Mouse (Mus musculus) limb, embryonic 13.5 days (tissue): ENCODE results near the gene Wdr45b. TPM values are rescaled to one million over a fixed set of nuclear protein-coding genes. Genes with fewer than 3 reads are reported as not detected.

Experiments
- microRNA-seq: library from miRNA; unstranded; fragments of <30 nt; microRNA quantifications from one replicate; pipeline ENCODE4, GENCODE M21; 2016
- polyA plus RNA-seq: library from polyadenylated mRNA; unstranded; fragments of >200 nt; fragmentation: Nextera tagmentation; extraction: Ambion mirVana; gene quantifications from 2 replicates; pipeline ENCODE4 v1.2.1, GENCODE M21; 2015

Gene Wdr45b
- polyA plus RNA-seq, 1 experiment from 2014 or later = 111 TPM

Small RNA genes within 50 kb of the gene (microRNA-seq; reads per million reads assigned to microRNA genes)
- gene Mir7236 = not detected

Other genes starting within 250 kb of the Wdr45b start
- gene Tex19.2, start 235.8 kb downstream of the Wdr45b start, polyA plus RNA-seq = not detected in 2 replicates
- gene Tex19.1, start 208.3 kb downstream of the Wdr45b start, polyA plus RNA-seq = not detected in 2 replicates
- 1.2 and 1.3 TPM in 2 replicates for gene Uts2r, start 194.2 kb downstream of the Wdr45b start, polyA plus RNA-seq
- gene Hexdc, start 150.0 kb downstream of the Wdr45b start, polyA plus RNA-seq = 10.4 and 10.6 TPM in 2 replicates
- 20.0 and 22.4 TPM in 2 replicates for gene Ogfod3, start 149.7 kb downstream of the Wdr45b start, polyA plus RNA-seq
- gene Cybc1, start 125.1 kb downstream of the Wdr45b start, polyA plus RNA-seq = 40.2 and 41.5 TPM in 2 replicates
- 69.3 and 73.5 TPM in 2 replicates for gene Narf, start 117.2 kb downstream of the Wdr45b start, polyA plus RNA-seq
- 8.9 and 9.2 TPM in 2 replicates for gene Foxk2, start 94.5 kb downstream of the Wdr45b start, polyA plus RNA-seq
- 12.1 and 13.1 TPM in 2 replicates for gene Rab40b, start 33.8 kb upstream of the Wdr45b start, polyA plus RNA-seq
- 11.0 and 11.8 TPM in 2 replicates for gene Fn3krp, start 67.0 kb upstream of the Wdr45b start, polyA plus RNA-seq
- gene Fn3k, start 80.5 kb upstream of the Wdr45b start, polyA plus RNA-seq = 0.47 and 0.91 TPM in 2 replicates
- gene Tbcd, start 97.5 kb upstream of the Wdr45b start, polyA plus RNA-seq = 42.3 TPM in 2 replicates
- 4.2 and 5.4 TPM in 2 replicates for gene Zfp750, start 164.9 kb upstream of the Wdr45b start, polyA plus RNA-seq